ENCODE assay signal across 8 mouse cellular contexts in the genomic region with DNA sequence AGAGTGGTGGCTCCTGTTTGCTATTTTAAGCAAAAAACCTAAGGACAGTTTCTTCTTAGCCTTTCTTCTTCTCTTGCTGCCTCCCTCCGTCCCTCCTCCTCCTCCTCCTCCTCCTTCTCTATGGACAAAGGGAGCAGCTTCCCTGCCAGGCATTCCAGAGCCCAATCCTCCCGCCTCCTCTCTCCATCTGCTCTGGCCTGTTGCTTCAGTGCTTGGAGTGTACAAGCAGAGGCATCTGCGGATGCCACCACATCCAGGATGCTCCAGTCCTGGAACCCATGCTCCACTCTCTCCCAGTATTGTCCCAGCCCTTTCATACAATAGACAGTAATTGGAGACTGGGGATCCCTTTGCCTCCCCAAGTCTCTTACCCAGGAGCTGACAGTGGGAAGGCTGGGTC. TPM values are rescaled to one million over a fixed set of nuclear protein-coding genes. Genes with fewer than 3 reads are reported as not detected.
DNase-seq lines count a peak whose midpoint lies in the region; ATAC-seq lines count a peak whose summit lies in the region.

No protein-coding gene starts in this region.

- peak overlapping the region; percentile 93 for H3K27ac ChIP-seq in hindbrain, embryonic 16.5 days (ENCODE audit: low read depth, low read length)
- H3K27ac ChIP-seq in liver, embryonic 16.5 days (ENCODE audit: low read length), result no peak overlapping the region

- H3K4me1 ChIP-seq in hindbrain, embryonic 16.5 days (ENCODE audit: control insufficient read depth, insufficient read depth, low read depth, low read length), result peaks cover 14% of the 10 kb centered on the region
- H3K4me1 ChIP-seq in liver, embryonic 16.5 days (ENCODE audit: control insufficient read depth, low read depth, low read length), result no peaks in the 10 kb centered on the region

- H3K27me3 ChIP-seq in hindbrain, embryonic 16.5 days (replicated peaks; ENCODE audit: control insufficient read depth, insufficient read depth, low read length), result no peaks in the 10 kb centered on the region
- H3K27me3 ChIP-seq in liver, embryonic 16.5 days (ENCODE audit: control insufficient read depth, insufficient read depth, low read depth, low read length), result peaks cover 19% of the 10 kb centered on the region

- peak overlapping the region; percentile 69 for H3K4me3 ChIP-seq in hindbrain, embryonic 16.5 days (ENCODE audit: low read length)
- peak overlapping the region; percentile 65 for H3K4me3 ChIP-seq in liver, embryonic 16.5 days (ENCODE audit: low read depth, low read length)

- H3K36me3 ChIP-seq in hindbrain, embryonic 16.5 days (ENCODE audit: control insufficient read depth, insufficient read depth, low read length), result no peaks in the 10 kb centered on the region
- no peaks in the 10 kb centered on the region for H3K36me3 ChIP-seq in liver, embryonic 16.5 days (ENCODE audit: control insufficient read depth, insufficient read depth)

- peak overlapping the region; percentile 85 for H3K9ac ChIP-seq in hindbrain, embryonic 16.5 days (ENCODE audit: low read depth, low read length)
- no peak overlapping the region for H3K9ac ChIP-seq in liver, embryonic 16.5 days (ENCODE audit: low read depth, low read length)

- WGBS in hindbrain, embryonic 16.5 days, result 0% methylated on average over 3 of the region's 3 CpGs
- WGBS in liver, embryonic 16.5 days (ENCODE audit: insufficient replicate concordance), result 15% methylated on average over 3 of the region's 3 CpGs

- peak; percentile 43 for DNase-seq in adrenal gland, postnatal 14 days
- no peak for DNase-seq in adrenal gland, postnatal 36 days
- DNase-seq in cerebellum, adult 9-11 months, result peak; percentile 64
- DNase-seq in gastrocnemius, postnatal 10 days, result peak; percentile 41
- peak; percentile 81 for DNase-seq in retina, postnatal 1 day
- no peak for DNase-seq in spleen, postnatal 10 days (ENCODE audit: low spot score in 2 of 2)

- peak; percentile 28; the same call in 1 of the 2 replicates for ATAC-seq in hindbrain, embryonic 16.5 days
- no peak for ATAC-seq in liver, embryonic 16.5 days (ENCODE audit: low read depth)

- H3K9me3 ChIP-seq in hindbrain, embryonic 16.5 days (ENCODE audit: control insufficient read depth, low read length), result no peaks in the 10 kb centered on the region
- no peaks in the 10 kb centered on the region for H3K9me3 ChIP-seq in liver, embryonic 16.5 days (replicated peaks; ENCODE audit: control insufficient read depth, low read length)

- peak overlapping the region; percentile 83 for H3K4me2 ChIP-seq in hindbrain, embryonic 16.5 days (ENCODE audit: low read length)
- H3K4me2 ChIP-seq in liver, embryonic 16.5 days (ENCODE audit: low read depth, low read length), result peak overlapping the region; percentile 68

RNA-seq across cellular contexts. Expression of gene Dtx4, which starts 1.1 kb away (rescaled TPM):
- total RNA-seq in adrenal gland, postnatal 14 days (2021), result 19.7 and 24.6 TPM in 2 replicates
- 10 to 100 TPM; 11.4 to 17.6 TPM for total RNA-seq in adrenal gland, postnatal 36 days (2021)
- 10 to 100 TPM; 20.3 to 23.2 TPM for total RNA-seq in gastrocnemius, postnatal 10 days (2021)
- 32.7 and 39.2 TPM in 2 replicates for polyA plus RNA-seq in hindbrain, embryonic 16.5 days (2015; fragmentation: Nextera tagmentation; extraction: Ambion mirVana)
- 2.0 and 2.2 TPM in 2 replicates for polyA plus RNA-seq in liver, embryonic 16.5 days (2015; fragmentation: Nextera tagmentation; extraction: Ambion mirVana)

RNA-seq across cellular contexts. Expression of gene Mpeg1, which starts 39.5 kb away (rescaled TPM):
- total RNA-seq in adrenal gland, postnatal 14 days (2021), result 10.8 and 18.2 TPM in 2 replicates
- 10 to 100 TPM; 23.7 to 25.0 TPM for total RNA-seq in adrenal gland, postnatal 36 days (2021)
- total RNA-seq in gastrocnemius, postnatal 10 days (2021), result 1 to 10 TPM; 2.0 to 4.1 TPM
- polyA plus RNA-seq in hindbrain, embryonic 16.5 days (2015; fragmentation: Nextera tagmentation; extraction: Ambion mirVana), result 0.66 and 0.77 TPM in 2 replicates
- 2.3 and 2.5 TPM in 2 replicates for polyA plus RNA-seq in liver, embryonic 16.5 days (2015; fragmentation: Nextera tagmentation; extraction: Ambion mirVana)

RNA-seq across cellular contexts. Expression of gene Fam111a, which starts 45.4 kb away (rescaled TPM):
- total RNA-seq in adrenal gland, postnatal 14 days (2021), result 10.4 and 12.1 TPM in 2 replicates
- 1 to 10 TPM; 3.2 to 6.4 TPM for total RNA-seq in adrenal gland, postnatal 36 days (2021)
- total RNA-seq in gastrocnemius, postnatal 10 days (2021), result 10 to 100 TPM in 1 of 2 experiments, 1 to 10 TPM in 1; 7.3 to 11.2 TPM
- polyA plus RNA-seq in hindbrain, embryonic 16.5 days (2015; fragmentation: Nextera tagmentation; extraction: Ambion mirVana), result 6.2 and 6.9 TPM in 2 replicates
- polyA plus RNA-seq in liver, embryonic 16.5 days (2015; fragmentation: Nextera tagmentation; extraction: Ambion mirVana), result 21.7 and 26.0 TPM in 2 replicates

Comparison
In these comparisons a context has a peak if more than half of its experiments do, and no peak if none do; other contexts are left out.
1. DNase-seq: peak in adrenal gland, postnatal 14 days (single experiment), cerebellum, adult 9-11 months (single experiment), gastrocnemius, postnatal 10 days (single experiment) and retina, postnatal 1 day (single experiment); none in adrenal gland, postnatal 36 days (0 of 2) and spleen, postnatal 10 days (0 of 2).